Mouse (Mus musculus) neutrophil, adult 5-6 weeks (primary cell): ENCODE data around the gene Cadm2. TPM values are rescaled to one million over a fixed set of nuclear protein-coding genes. Genes with fewer than 3 reads are reported as not detected.

Experiments
- ATAC-seq: fragments of 151-379, 151-347 bp; 2 replicates; pipeline ENCODE4 v1.8.0; 2017; ENCODE audit warnings: mild to moderate bottlenecking, moderate TSS enrichment; ENCODE audit not compliant: insufficient number of reproducible peaks, poor library complexity, low FRiP score, severe bottlenecking; ENCODE audit errors: extremely low read depth
- total RNA-seq: library from RNA; stranded (forward); fragments of 200-1000 nt; gene quantifications from 2 replicates; pipeline ENCODE4 v1.2.3, GENCODE M21; 2017

Gene Cadm2
- total RNA-seq, 1 experiment from 2014 or later = not detected

DNA sequence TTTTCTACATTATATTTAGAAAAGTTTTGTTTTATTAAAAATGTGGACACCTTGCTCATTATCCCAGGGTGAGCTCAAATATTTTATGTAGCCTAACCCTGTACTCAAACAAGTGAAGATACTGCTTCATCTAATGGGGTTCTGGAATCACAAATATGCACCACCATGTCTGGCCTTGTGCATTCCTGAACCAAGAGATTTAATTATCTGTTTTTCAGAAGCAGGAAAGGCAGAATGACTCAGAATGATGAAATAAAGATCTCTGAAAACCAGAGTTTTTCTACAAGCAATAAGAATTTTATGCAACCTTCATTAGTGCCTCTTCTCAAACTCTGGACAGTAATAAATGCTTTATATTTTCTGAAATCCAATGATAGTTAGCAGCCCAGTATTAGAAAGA is 993.2 kb downstream of the Cadm2 start:
- no peak for ATAC-seq

DNA sequence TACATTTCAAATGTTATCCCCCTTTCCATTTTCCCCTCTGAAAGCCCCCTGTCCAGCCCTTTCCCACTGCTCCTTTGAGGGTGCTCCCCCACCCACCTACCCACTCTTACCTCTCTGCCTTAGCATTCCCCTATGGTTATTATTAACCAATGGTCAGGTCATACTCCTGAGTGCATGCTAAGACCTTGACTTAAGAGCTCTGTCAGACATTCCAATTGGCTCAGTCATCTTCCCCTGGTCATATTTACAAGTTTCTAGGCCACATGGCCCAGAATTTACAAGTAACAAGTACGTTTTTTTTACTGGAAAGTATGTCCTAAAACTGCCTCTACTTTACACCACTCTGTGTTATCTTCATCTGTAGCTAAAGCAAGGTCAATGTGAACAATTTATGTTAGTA is 998.3 kb downstream of the Cadm2 start:
- ATAC-seq = no peak

DNA sequence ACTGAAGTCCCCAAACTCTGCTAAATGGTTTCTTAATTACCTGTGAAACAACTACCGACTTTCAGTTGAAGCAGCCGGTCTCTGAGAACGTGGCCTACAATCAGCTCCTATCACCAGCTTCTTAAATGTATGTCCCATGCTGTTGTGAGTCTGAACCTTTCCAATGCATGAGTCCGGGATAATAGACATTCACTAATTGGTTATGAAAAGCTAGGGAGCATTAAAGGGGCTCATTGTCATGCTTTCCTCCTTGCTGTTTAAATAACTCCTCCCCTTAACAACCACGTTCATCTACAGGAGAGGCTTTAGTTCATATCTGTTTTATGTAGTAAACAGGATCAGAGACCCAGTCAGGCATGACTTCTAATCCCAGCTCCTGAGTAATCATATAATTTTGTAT is 1008.1 kb downstream of the Cadm2 start:
- ATAC-seq = no peak
